Mouse (Mus musculus): ENCODE data around the gene Exd1. TPM values are rescaled to one million over a fixed set of nuclear protein-coding genes. Genes with fewer than 3 reads are reported as not detected.
A peak's percentile ranks its signal among the peaks of the same experiment; 100 is the strongest.
"Not testable (repeated sequence)": the region's sequence is repeated elsewhere in the genome, so short reads cannot be mapped to it uniquely, and the experiment has no call there.

The Exd1 gene
- total RNA-seq, 2 experiments from 2014 or later: 0.05 to 0.15 TPM

DNA sequence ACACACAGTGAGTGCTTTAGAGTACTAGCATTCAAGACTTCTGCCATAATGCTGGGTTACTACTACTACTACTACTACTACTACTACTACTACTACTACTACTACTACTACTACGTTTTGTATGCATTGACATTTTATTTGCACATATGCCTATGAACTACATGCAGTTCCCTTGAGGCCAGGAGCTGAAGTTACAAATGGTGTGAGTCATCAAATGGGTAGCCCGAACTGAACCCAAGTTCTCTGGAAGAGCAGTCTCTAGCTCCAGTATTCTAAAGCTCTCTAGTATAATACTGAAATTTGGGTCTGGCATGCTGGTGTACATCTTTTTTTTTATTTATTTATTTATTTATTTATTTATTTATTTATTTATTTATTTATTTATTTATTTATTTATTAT is 3.8 kb downstream of the Exd1 start:
- DNase-seq (ENCODE audit: low spot score in 2 of 2): no peak

DNA sequence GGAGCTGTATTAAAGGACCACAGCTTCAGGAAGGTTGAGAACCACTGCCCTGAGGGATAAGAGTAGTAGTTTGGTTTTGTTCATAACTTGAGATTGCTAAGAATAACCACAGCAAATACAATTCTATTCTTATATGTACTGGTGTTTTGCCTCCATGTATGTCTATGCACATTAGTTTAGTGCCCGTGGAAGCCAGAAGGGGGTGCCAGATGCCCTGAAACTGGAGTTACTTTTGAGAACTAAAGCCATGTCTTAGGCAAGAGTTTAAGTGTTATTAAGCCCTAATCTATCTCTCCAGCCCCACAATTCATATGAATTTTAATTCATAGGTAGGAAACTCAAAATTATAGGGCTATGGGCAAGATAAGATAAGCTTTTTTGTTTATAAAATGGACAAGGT is 5.3 kb downstream of the Exd1 start:
- DNase-seq (ENCODE audit: low spot score in 2 of 2): peak in 1 of 2 experiments; percentile 33

- no peak for DNase-seq (ENCODE audit: low spot score in 2 of 2)
Observed at GRCm38 (mm10) chr2:119538802-119539201, 8.6 kb downstream of the Exd1 start.

GRCm38 (mm10) chr2:119525422-119525821 is 22.0 kb downstream of the Exd1 start:
- no peak for DNase-seq (ENCODE audit: low spot score in 2 of 2)

GRCm38 (mm10) chr2:119523836-119524235 is 23.6 kb downstream of the Exd1 start:
- no peak for DNase-seq (ENCODE audit: low spot score in 2 of 2)

- DNase-seq (ENCODE audit: low spot score in 2 of 2): no peak
Observed at GRCm38 (mm10) chr2:119520550-119520949, 26.9 kb downstream of the Exd1 start.

DNA sequence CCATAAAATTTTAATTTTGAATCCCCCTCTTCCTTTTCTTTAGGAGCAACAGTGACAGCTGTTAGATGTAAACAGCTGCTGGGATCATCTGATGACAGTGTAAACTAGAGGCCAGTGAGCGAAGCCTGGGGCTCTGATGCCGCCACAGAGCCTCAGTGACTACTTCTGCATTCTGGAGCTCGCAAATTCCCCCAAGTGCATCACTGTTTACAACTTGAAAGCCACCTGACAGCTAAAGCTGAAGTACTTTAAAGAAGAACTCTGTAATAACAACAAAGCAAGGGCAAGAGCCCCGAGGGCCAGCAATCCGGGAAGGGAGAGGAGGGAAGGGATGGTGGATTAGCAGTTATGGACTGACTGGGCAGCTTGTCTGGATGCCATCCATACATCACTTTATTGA is 30.6 kb downstream of the Exd1 start:
- no peak for DNase-seq (ENCODE audit: low spot score in 2 of 2)

DNA sequence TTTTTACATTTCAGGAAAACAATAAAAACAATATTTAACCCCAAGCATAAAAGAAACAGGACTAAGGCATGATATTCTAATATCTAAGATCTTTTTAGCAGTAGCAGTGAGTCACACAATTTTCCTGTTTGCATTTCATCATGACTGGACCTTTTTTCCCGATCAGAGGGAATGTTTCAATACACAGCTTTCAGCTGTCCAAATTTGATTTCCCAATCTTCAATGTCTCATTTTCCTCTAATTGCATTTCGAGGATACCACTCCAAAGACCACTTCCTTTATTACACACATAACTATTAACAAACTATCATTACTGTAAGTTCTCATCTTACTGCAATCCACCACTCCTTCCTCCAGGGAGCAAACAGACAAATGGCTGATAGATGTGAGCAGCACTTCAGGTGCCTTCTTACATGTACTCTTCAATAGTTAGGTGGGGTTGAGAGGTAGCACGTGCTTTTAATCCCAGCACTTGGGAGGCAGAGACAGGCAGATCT is 33.4 kb downstream of the Exd1 start:
- no peak for DNase-seq (ENCODE audit: low spot score in 2 of 2)

GRCm38 (mm10) chr2:119512292-119512691 is 35.1 kb downstream of the Exd1 start:
- no peak for DNase-seq (ENCODE audit: low spot score in 2 of 2)

DNA sequence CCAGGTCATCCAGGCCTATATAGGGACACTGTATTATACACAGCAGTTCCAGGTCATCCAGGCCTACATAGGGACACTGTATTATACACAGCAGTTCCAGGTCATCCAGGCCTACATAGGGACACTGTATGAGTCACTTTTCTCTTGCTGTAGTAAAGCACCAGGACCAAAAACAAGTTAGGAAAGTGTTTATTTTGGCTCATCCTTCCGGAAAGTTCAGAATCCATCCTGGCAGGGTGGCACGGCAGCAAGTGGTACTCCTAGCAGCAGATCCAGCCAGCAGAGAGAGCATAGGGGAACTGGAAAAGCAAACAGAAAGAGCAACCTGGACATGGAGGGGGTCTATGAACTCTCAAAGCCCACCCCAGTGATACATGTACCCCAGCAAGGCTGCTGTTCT is 36.6 kb downstream of the Exd1 start:
- DNase-seq (ENCODE audit: low spot score in 2 of 2): no peak

DNA sequence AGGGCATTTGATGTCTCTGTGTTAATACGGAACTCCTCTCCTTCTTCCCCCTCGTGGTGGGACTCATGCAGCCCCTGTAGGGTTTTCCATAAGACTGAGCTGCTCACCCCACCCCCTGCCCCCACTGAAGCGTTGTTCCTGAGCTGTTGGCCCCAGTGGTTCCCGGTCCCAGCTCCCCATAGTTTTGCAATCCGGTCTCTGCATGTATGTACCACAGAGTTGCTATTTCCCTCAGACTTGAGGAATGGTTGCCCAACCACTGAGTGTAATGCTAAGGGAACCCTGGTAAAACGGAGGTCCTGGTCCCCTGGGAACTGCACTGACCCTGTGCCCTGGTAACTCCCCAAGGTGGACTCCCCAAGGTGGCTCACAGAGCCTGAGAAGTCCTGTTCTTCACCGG is 38.9 kb downstream of the Exd1 start:
- not testable (repeated sequence) for DNase-seq (ENCODE audit: low spot score in 2 of 2)

DNA sequence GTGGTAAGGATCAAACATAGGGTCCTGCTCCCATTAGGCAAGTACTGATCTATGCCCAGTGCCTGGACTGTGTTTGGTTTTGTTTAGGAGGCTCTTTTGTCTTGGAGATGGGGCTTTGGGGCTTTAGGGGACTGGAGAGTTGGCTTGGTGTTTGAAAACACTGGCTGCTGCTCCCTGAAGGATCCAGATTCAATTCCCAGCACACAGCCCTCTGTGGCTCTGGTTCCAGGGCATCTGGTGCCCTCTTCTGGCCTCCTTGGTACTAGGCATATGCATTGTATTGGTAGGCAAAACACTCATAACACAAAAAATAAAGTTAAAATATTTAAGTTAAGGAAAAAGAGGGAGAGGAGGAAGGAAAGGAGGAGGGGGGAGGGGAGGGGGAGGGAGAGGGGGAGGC is 40.3 kb downstream of the Exd1 start:
- DNase-seq (ENCODE audit: low spot score in 2 of 2): no peak

DNA sequence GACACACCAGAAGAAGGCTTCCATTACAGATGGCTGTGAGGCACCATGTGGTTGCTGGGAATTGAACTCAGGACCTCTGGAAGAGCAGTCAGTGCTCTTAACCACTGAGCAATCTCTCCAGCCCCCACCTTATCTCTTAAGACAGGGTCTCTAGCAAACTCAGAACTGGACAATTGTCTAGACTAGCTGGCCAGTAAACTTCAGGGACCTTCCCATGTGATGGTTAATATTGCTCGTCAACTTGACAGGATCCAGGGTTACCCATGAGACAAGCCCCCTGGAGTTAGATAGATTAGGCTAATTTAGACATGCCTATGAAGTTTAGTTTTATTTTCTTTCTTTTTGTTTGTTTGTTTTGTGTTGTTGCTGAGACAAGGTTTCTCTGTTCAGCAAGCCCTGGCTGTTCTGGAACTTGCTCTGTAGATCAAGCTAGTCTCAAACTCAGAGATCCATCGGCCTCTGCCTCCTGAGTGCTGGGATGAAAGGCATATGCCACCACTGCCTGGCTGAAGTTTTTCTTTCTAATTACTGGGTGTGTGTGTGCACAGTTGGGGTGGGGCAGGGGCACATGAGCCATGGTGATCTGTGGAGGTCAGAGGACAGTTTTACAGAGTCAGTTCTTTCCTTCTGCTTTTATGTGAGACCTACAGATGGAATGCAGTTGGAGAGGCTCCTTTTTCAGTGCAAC is 46.3 kb downstream of the Exd1 start:
- no peak for DNase-seq (ENCODE audit: low spot score in 2 of 2)

GRCm38 (mm10) chr2:119498859-119499258 is 48.6 kb downstream of the Exd1 start:
- no peak for DNase-seq (ENCODE audit: low spot score in 2 of 2)

DNA sequence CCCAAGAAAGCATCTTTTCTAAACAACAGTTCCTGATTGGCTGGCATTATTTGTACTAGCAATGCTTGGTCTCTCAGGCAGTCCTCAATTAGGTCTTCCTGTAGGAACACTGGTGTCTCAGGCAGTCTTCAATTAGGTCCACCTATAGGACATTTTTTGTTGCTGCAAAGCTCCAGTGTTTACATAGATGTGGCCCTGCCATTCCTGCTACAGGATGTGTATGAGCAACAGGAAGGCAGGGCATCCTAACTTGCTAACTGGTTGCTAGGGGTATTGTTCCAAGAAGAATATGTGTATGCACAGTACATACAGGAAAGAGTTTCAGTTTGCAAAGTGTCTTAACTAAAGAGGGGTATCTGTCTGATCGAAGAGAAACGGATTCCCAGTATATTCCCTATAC is 51.3 kb downstream of the Exd1 start:
- DNase-seq (ENCODE audit: low spot score in 2 of 2): no peak

DNA sequence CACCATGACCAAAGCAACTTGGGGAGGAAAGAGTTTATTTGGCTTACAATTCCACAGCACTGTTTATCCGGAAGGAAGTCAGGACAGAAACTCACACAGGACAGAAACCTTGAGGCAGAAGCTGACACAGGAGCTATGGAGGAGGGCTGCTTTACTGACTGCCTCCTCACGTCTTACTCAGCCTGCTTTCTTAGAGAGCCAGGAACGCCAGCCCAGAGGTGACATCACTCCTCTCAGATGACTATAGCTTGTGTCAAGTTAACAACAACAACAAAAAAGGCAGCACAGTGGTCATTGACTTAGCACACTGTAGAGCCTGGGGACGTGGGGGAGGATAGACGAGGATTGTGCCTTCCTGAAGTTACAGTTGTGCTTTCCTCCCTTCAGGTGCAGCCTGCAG is 55.5 kb downstream of the Exd1 start:
- DNase-seq (ENCODE audit: low spot score in 2 of 2): no peak

DNA sequence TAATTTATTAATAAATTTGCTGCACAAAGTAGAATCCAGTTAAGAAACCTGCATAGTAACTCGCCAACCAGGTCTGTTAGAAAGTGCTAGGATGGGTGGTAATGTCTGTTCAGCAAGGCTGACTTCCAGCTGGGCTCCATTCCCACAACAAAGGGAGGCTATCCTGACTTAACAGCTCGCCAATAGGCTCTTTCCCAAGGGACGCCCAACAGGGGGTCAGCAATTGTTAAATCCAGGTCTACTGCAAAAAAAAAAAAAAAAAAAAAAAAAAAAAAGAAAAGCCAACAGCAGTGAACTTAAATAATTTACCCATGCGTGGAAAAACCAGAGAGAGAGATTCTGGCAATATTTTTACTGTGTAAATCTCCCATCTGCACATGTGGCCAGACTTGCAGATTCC is 60.9 kb downstream of the Exd1 start:
- no peak for DNase-seq (ENCODE audit: low spot score in 2 of 2)

GRCm38 (mm10) chr2:119482307-119482706 is 65.1 kb downstream of the Exd1 start:
- DNase-seq (ENCODE audit: low spot score in 2 of 2): no peak

GRCm38 (mm10) chr2:119478397-119478749 is 69.1 kb downstream of the Exd1 start:
- no peak for DNase-seq (ENCODE audit: low spot score in 2 of 2)

DNA sequence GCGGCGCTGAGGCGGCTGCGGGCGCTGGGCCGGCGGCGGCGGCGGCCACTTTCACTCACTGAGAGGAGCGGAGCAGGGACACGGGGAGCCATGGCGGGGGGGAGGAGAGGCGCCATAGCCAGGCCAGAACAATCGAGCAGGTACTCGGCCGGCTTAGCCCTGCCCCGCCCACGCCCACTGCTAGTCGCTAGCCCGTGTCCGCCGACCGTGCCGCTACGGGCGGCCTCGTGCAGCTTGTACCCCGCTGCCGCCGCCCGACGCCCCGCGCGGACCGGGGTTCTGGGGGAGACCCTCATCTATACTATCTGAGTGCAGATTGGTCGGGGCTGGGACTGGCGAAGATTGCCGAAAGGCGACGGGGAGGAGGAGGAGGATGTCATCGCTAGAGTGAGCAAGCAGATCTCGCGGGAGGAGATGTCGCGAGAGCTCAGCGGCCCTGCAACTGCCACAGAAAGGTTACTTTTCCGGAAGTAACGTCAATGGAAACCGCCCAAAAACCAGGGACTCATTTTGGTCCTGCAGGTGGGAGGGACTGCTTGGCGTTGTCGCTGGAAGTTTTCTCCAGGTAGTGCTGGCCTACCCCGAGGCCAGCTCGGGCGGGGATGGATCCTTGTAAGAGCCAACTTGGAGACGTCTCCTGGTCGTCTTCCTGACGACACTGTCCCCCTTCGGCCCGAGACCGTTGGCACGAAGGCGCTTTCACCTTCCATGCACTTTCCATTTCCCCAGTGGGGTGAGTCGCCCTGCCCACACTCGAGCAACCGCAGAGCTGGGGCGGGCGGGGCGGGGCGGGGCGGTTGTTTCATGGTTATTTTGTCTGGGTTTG is 69.6 kb downstream of the Exd1 start, which contains the start of gene Ino80:
TSS of gene Ino80 (minus strand) at position 117 of the 826 bp plus-strand sequence.
- DNase-seq (ENCODE audit: low spot score in 2 of 2): peak; percentile 96 to 98

GRCm38 (mm10) chr2:119476621-119477391 is 70.6 kb downstream of the Exd1 start:
- DNase-seq (ENCODE audit: low spot score in 2 of 2): peak; percentile 37 to 68

- DNase-seq (ENCODE audit: low spot score in 2 of 2): no peak
Observed at GRCm38 (mm10) chr2:119476166-119476565, 71.3 kb downstream of the Exd1 start.

All from gastrocnemius, postnatal 4 days (tissue).